Mouse (Mus musculus) forebrain, embryonic 14.5 days (tissue): ENCODE measurements at regions not wholly inside any gene's neighbourhood (a gene's known extent, or its start where the extent isn't known, plus 50 kb on each side); places are given as distances from the start of the nearest gene placed in this dataset.

Source experiments
- ATAC-seq: fragments of 200-750 bp; cut with Nextera tagmentation; 2 replicates; pipeline ENCODE4 v1.8.0; 2017; ENCODE audit warnings: mild to moderate bottlenecking, moderate library complexity
- DNase-seq: peaks from one replicate; pipeline ENCODE4 v3.0.0-alpha.2; 2015; ENCODE audit warnings: low spot score
- H3K27ac ChIP-seq: fragments of 300-500 bp; sonication (generic); 2 replicates; pipeline ENCODE4 v1.5.1; 2014; ENCODE audit warnings: low read depth, mild to moderate bottlenecking, control low read depth, low read length, moderate library complexity
- H3K27me3 ChIP-seq: fragments of 300-500 bp; sonication (generic); replicated peaks from 2 replicates; pipeline ENCODE4 v1.6.1; 2014; ENCODE audit warnings: low read length, control low read depth, mixed read lengths; ENCODE audit not compliant: control insufficient read depth, insufficient read depth
- H3K36me3 ChIP-seq: fragments of 300-500 bp; sonication (generic); 2 replicates; pipeline ENCODE4 v1.6.1; 2014; ENCODE audit warnings: low read length, control low read depth; ENCODE audit not compliant: control insufficient read depth, insufficient read depth
- H3K4me1 ChIP-seq: fragments of 300-500 bp; sonication (generic); 2 replicates; pipeline ENCODE4 v1.6.1; 2014; ENCODE audit warnings: antibody characterized with exemption, low read length, control low read depth; ENCODE audit not compliant: control insufficient read depth, insufficient read depth
- H3K4me2 ChIP-seq: fragments of 300-500 bp; sonication (generic); 2 replicates; pipeline ENCODE4 v1.6.1; 2014; ENCODE audit warnings: mild to moderate bottlenecking, control low read depth, low read length
- H3K4me3 ChIP-seq: fragments of 300-500 bp; sonication (generic); 2 replicates; pipeline ENCODE4 v1.5.1; 2014; ENCODE audit warnings: low read depth, low read length, control low read depth
- H3K9ac ChIP-seq: fragments of 300-500 bp; sonication (generic); 2 replicates; pipeline ENCODE4 v1.6.1; 2014; ENCODE audit warnings: mild to moderate bottlenecking, low read length, control low read depth, moderate library complexity
- H3K9me3 ChIP-seq: fragments of 300-500 bp; sonication (generic); replicated peaks from 2 replicates; pipeline ENCODE4 v1.6.1; 2016; ENCODE audit warnings: low read length, control low read depth, mixed read lengths; ENCODE audit not compliant: control insufficient read depth
- WGBS: fragments of 180-500 bp; shearing (Covaris S2); extraction: QIAGEN DNeasy Blood & Tissue Kit; methylation state at CpG from one replicate; pipeline ENCODE4 v1.1.7; 2014; 5-methylcytosine and 5-hydroxymethylcytosine counted together

DNA sequence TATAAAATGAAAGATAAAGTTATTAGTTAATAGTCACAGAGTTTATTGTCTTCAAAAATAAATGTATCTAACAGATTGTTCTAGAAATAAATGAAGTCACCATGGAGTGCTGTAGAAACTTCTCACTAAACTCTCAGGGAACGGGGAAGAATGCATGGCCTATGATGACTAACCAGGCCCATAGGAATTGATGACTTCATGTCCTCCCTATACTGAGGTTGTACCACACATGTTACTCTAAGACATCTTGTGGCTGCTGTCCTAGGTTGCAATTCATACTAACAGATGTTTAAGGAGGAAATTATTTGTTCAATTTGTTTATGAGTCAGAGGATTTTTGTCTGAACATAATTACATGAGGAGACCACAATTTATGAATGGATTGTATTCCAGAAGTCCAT is 459.4 kb downstream of the Pros1 start:
- Histone ChIP-seq H3K9me3 (no peaks in the 10 kb centered on the region), H3K4me1 (no peaks in the 10 kb centered on the region), H3K4me2 (no peak overlapping the region), H3K27ac (no peak overlapping the region), H3K9ac (no peak overlapping the region), H3K36me3 (no peaks in the 10 kb centered on the region), H3K27me3 (no peaks in the 10 kb centered on the region), H3K4me3 (no peak overlapping the region)
- no peak for ATAC-seq
- DNase-seq = no peak
- 92% methylated on average over 1 of the region's 1 CpGs for WGBS

DNA sequence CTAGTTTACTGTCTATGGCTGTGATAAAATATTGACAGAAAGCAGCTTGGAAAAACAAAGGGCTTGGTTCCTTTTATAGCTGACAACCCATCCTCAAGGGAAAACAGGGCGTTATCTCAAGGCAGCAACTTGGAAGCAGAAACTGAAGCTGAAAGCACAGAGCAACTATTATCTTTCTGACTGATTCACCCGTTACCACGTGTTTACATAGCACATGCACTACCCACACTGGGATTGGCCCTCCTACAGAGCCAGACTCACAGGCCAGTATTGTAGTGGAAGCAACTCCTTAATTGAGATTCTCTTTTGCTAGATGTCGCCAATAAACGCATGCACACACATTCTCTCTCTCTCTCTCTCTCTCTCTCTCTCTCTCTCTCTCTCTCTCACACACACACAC is 465.5 kb downstream of the Pros1 start:
- ATAC-seq (no peak), DNase-seq (no peak)
- Histone ChIP-seq H3K4me2 (no peak overlapping the region), H3K27me3 (no peaks in the 10 kb centered on the region), H3K4me3 (no peak overlapping the region), H3K9me3 (no peaks in the 10 kb centered on the region), H3K4me1 (no peaks in the 10 kb centered on the region), H3K27ac (no peak overlapping the region), H3K36me3 (no peaks in the 10 kb centered on the region), H3K9ac (no peak overlapping the region)
- 64% methylated on average over 5 of the region's 5 CpGs for WGBS

DNA sequence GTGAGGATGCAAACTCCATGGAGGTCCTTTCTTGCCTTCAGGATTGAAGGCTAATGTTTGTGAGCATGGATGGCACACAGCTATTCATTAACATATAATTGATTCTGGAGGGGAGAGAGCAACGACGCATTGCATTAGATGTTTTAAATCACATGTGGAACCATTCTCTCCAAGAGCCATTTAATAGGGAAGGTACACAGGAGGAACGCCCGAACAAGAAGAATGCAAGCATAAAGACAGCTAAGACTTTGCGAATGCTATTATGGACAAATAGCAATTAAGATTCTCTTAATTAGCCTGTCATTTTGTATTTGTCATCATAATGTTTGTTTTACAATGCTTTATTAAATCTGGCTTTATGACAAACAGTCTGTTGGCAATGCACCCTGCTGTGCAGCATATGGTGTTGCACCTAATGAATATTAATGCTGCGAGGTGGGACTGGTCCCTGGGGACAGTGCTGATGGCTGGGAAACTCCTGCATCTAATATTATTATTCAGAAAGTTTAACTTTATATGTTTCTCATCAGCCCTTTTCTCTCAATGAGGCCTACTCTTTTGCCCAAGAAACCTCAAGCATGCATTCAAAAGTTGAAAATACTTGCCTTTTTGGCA is 497.5 kb downstream of the Pros1 start:
- no peak overlapping the region for H3K27ac ChIP-seq
- 35% methylated on average over 6 of the region's 6 CpGs for WGBS
- no peak overlapping the region for H3K9ac ChIP-seq
- peaks cover 5% of the 10 kb centered on the region for H3K4me1 ChIP-seq
- ATAC-seq = peak; percentile 79
- no peaks in the 10 kb centered on the region for H3K27me3 ChIP-seq
- H3K36me3 ChIP-seq = no peaks in the 10 kb centered on the region
- no peak overlapping the region for H3K4me2 ChIP-seq
- H3K4me3 ChIP-seq = no peak overlapping the region
- H3K9me3 ChIP-seq = no peaks in the 10 kb centered on the region
- DNase-seq = peak; percentile 70

DNA sequence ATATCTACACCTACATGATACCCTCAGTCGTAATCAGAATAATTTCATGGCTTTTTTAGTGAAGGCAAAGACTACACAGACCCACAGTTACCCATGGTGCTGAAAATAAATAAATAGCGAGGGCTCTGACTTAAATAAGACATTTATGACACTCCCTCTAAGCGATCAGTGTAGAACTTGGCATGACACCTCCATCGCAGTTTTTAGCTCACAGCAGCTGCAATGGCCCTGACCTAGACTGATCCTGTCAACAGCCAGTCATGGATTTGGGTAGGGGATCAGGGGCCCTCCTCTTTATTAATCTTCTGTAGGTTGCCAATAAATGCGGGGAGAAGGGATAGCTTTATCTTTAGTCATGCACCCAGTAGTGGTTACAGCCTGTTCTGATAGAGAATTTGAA is 494.1 kb downstream of the Epha3 start:
- DNase-seq (no peak), ATAC-seq (no peak)
- WGBS = 86% methylated on average over 5 of the region's 5 CpGs
- Histone ChIP-seq H3K4me1 (no peaks in the 10 kb centered on the region), H3K4me3 (no peak overlapping the region), H3K9ac (no peak overlapping the region), H3K4me2 (no peak overlapping the region), H3K36me3 (no peaks in the 10 kb centered on the region), H3K9me3 (no peaks in the 10 kb centered on the region), H3K27ac (no peak overlapping the region), H3K27me3 (no peaks in the 10 kb centered on the region)

DNA sequence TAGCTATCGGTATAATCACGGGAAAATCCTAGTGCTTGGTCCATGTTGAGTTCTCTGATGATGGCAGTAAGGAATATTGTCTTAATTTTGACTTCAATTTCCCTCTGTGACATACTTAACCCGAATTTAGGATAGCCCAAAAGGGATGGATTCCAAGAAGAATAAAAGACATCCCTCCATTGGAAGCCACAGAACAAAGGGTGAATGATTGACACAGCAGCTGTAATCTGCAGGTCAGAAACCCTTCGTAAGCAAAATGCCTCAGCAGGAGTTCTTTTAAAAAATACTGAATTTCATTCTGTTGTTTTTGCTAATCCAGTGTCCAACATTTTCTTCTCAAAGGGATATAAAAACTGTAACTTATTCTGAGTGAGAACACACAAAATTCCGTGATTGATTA is 492.7 kb downstream of the Epha3 start:
- H3K4me3 ChIP-seq = no peak overlapping the region
- no peaks in the 10 kb centered on the region for H3K9me3 ChIP-seq
- no peaks in the 10 kb centered on the region for H3K4me1 ChIP-seq
- H3K27ac ChIP-seq = no peak overlapping the region
- ATAC-seq = no peak
- no peak overlapping the region for H3K9ac ChIP-seq
- H3K27me3 ChIP-seq = no peaks in the 10 kb centered on the region
- 40% methylated on average over 5 of the region's 5 CpGs for WGBS
- no peaks in the 10 kb centered on the region for H3K36me3 ChIP-seq
- DNase-seq = no peak
- no peak overlapping the region for H3K4me2 ChIP-seq

DNA sequence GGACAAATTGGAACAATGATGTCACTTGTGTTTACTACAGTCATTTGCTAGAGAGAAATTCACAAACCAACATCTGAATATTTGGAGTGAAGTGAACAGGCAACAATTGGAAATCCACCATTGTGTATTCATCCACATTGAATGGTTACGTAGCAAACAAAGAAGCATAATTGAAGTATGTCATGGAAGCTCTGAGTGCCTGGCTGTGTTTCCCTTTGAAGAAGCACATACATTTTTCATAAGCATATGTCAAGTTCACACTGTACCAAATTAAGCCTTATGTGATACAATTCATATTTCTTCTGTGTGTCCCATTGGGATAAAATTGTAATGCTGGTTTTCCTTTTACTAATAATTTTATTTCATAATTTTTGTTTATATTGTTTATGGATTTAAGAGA is 459.0 kb downstream of the Epha3 start:
- H3K27me3 ChIP-seq = no peaks in the 10 kb centered on the region
- ATAC-seq (peak; percentile 54; the same call in 1 of the 2 replicates), DNase-seq (peak; percentile 56)
- no peak overlapping the region for H3K9ac ChIP-seq
- no peak overlapping the region for H3K4me2 ChIP-seq
- H3K27ac ChIP-seq = no peak overlapping the region
- H3K4me3 ChIP-seq = no peak overlapping the region
- no peaks in the 10 kb centered on the region for H3K9me3 ChIP-seq
- H3K36me3 ChIP-seq = no peaks in the 10 kb centered on the region
- no peaks in the 10 kb centered on the region for H3K4me1 ChIP-seq
- WGBS = 66% methylated on average over 1 of the region's 1 CpGs

DNA sequence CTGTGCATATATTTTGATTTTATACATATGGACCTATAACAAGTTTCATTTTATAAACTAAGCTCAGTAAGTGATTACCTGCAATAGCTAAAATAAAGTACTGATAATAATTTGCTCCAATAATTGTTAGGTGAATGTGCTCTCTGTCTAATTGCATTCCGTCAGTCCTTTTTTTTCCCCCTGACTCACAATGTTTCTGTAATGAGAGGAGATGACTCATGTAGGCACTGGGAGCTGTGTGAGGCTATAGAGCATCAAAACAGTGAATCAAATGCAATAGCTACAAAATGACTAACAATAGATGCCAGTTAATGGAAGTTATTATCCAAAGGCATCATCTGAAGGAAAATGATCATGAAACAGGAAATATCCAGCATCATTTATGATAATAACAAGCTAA is 451.3 kb downstream of the Epha3 start:
- 80% methylated on average over 1 of the region's 1 CpGs for WGBS
- Histone ChIP-seq H3K9ac (no peak overlapping the region), H3K4me3 (no peak overlapping the region), H3K4me2 (no peak overlapping the region), H3K4me1 (no peaks in the 10 kb centered on the region), H3K36me3 (no peaks in the 10 kb centered on the region), H3K27me3 (no peaks in the 10 kb centered on the region), H3K9me3 (no peaks in the 10 kb centered on the region), H3K27ac (no peak overlapping the region)
- DNase-seq (no peak), ATAC-seq (no peak)

DNA sequence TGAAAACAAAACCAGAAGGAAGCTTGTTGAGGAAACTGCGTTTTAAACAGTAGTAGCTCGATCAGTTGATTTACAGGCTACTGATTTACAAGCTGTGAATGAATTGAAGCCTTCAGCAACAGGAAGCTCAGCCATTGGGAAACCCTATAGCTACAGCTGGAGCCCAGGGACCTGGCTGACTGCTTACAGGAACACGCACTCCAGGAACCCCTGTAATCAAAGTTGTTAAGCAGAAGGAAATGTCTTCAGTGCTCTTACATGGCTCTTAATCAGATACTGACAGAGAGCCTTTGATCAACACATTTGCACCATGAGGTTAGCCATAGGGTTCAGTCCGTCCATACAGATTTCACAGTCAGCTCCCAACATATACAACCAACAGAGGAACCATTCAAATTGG is 411.7 kb downstream of the Epha3 start:
- no peak overlapping the region for H3K4me2 ChIP-seq
- 82% methylated on average over 4 of the region's 4 CpGs for WGBS
- H3K4me1 ChIP-seq = no peaks in the 10 kb centered on the region
- H3K9me3 ChIP-seq = no peaks in the 10 kb centered on the region
- DNase-seq (no peak), ATAC-seq (no peak)
- H3K4me3 ChIP-seq = no peak overlapping the region
- no peaks in the 10 kb centered on the region for H3K27me3 ChIP-seq
- H3K27ac ChIP-seq = no peak overlapping the region
- no peak overlapping the region for H3K9ac ChIP-seq
- H3K36me3 ChIP-seq = no peaks in the 10 kb centered on the region

DNA sequence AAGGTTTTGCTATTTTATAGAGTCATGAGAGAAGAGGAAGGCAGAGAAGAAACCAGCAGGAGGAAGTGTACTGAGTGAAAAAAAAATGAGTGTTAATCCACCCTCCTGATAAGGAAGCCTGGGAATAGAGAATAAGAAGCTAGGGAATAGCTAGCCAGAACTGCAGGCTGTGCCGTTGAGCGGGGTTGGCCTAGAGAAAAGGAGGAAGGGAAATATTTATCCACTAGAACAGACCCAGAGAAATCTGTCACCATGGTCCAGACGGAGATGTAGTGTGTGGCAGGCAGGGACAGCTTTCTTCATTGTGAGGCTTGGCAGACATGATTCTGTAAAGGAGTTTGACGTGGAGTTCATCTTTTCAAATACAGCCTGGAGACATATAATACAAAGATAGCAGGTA is 397.4 kb downstream of the Epha3 start:
- Histone ChIP-seq H3K4me2 (no peak overlapping the region), H3K27me3 (no peaks in the 10 kb centered on the region), H3K27ac (no peak overlapping the region), H3K9me3 (no peaks in the 10 kb centered on the region), H3K4me1 (no peaks in the 10 kb centered on the region), H3K36me3 (no peaks in the 10 kb centered on the region), H3K4me3 (no peak overlapping the region), H3K9ac (no peak overlapping the region)
- ATAC-seq (peak; percentile 23; the same call in 1 of the 2 replicates), DNase-seq (peak; percentile 34)
- WGBS = 63% methylated on average over 4 of the region's 4 CpGs
